Mouse (Mus musculus): Measurements from ENCODE around the gene Vamp9.

The Vamp9 gene

GRCm38 (mm10) chr5:99906181-99906956 lies at the start of gene Vamp9:
Gene Vamp9, plus strand, starts transcription at chr5:99906254.
- DNase-seq (ENCODE audit: low read depth, low spot score), result no peak

DNA sequence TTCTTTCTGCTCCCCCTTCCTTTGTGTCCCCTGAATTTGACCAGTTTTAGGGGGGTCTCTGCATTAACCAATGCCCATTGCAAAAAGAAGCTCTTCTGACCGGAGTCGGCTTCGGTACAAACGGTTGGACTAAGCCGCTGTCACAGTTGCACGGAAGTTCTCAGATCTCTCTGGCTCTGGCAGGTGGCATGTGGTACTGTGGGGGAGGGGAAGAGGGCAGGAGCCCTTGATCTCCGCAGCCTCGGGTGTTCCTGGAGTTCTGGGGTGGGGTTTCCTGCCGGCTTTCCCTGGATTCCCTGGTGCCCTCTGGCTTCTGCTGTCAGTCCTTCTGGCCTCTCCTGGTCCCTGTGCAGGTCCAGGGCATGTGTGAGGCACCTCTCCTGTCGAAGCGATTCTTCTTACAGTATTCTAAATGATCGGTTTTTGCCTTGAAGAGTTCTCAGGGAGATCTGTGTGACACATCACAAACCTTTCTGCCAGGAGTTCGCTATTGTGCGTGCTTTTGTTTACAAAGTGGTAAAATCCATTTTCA lies 48.9 kb upstream of the Vamp9 start:
- DNase-seq (ENCODE audit: low read depth, low spot score), result no peak

DNA sequence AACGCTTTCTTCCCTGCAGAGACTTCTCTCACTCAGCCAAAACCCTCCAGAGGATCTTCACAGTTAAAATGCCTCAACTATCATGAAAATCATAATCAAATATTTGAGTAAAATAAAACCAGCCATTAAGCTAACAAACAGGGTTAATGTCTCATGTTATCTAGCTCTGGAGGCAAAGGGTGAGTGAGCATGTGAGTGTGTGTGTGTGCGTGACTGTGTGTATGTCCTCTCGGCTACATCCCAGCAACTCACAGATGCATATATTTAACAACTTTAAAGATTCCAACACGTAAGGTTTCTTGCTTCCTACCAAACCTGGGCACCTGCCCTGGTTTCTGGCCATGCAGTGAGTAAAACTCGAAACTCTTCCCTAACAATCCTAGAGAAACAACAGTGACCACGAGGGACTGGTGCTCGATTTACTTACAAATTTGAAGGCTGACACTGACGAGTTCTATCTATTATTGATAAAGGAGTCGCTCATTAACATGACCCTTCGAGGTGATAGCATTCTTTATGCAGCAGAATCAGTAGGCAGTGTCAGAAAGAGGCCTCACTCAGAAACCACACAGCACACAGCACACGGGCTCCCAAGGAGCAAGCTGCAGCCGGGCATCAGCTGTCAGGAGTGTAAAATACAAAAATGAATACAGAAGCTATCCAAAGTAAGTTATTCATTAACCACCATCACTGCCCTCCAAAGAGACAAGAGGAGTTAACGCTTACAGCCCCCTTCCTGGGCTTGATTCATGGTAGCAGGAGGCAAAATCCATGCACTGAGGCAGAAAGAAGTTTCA lies 46.2 kb upstream of the Vamp9 start:
- DNase-seq (ENCODE audit: low read depth, low spot score), result no peak

GRCm38 (mm10) chr5:99861816-99862215 lies 44.2 kb upstream of the Vamp9 start:
- no peak for DNase-seq (ENCODE audit: low read depth, low spot score)

- DNase-seq (ENCODE audit: low read depth, low spot score), result no peak
Measured at GRCm38 (mm10) chr5:99863656-99864380, 42.2 kb upstream of the Vamp9 start.

DNA sequence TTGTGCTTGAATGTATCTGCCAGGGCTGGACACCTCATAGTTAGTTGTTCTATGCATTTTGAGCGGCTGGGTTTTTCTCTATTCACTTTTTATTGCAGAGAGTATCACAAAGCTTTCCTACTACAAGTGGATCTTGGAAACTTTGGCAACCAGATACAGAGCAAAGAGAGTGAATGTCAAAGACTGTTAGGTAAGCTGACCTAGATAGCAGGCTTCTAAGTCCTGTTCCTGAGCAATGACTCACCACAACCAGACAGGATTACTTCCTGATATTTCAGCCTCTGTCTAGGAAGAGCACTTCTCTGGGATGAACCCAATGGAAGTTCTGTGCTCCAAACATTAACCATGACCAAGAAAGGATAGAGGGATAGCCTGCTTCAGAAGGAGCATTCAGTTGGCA lies 40.3 kb upstream of the Vamp9 start:
- DNase-seq (ENCODE audit: low read depth, low spot score), result no peak

DNA sequence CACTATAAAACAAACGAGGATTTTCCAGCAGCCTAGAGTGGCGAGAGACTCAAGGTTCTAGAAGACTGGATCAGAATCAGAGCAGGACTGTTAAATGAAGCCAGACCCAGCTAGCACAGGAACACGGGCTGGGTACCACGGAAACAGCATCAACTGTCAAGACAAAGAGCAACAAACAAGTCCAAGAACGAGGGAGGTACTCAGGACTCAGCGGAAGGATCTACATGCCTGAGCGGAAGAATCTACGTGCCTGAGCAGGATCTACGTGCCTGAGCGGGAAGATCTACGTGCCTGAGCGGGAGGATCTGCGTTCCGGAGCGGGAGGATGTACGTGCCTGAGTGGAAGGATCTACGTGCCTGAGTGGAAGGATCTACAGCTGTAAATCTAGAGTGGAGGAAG lies 37.8 kb upstream of the Vamp9 start:
- DNase-seq (ENCODE audit: low read depth, low spot score), result no peak

DNA sequence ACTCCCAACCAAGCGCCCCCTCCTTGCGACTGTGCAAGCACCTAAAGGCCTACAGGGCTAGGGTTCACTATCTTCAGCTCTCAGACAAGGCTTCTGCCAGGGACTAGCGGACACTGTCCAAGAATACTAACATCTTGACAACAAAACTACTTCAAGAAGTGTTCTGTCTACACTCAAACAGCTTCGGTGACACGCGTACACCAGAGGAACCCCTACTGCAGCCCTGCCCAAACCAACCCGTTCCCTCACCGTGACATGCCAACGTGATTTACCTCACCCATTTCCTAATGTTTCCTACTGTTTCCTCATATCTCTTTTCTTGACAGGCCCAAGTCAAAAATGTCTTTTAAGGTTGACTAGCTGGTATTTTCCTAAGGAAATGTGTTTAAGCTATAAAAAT lies 37.1 kb upstream of the Vamp9 start:
- no peak for DNase-seq (ENCODE audit: low read depth, low spot score)

- DNase-seq (ENCODE audit: low read depth, low spot score), result no peak
Measured at GRCm38 (mm10) chr5:99877565-99877964, 28.5 kb upstream of the Vamp9 start.

DNA sequence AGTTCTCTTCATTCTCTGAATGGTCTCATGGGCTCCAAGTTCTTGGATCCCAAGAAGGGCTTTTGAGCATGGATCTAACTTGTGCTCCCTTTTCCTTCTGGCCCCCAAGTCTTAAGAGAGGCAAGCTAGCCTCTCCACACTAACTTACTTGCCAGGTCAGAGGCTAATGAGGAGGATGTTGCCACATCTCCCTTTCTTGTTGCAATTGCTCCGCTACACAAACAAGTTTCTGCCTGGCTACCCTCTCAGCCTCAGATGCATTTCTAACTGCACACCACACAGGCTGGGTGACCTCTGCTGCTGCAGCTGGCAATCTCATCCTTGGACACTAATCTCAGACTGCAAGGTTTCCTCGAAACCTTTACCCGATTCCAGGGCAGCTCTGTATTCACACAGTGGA lies 23.6 kb upstream of the Vamp9 start:
- no peak for DNase-seq (ENCODE audit: low read depth, low spot score)

GRCm38 (mm10) chr5:99884035-99884434 lies 22.0 kb upstream of the Vamp9 start:
- no peak for DNase-seq (ENCODE audit: low read depth, low spot score)

GRCm38 (mm10) chr5:99887133-99887532 lies 18.9 kb upstream of the Vamp9 start:
- DNase-seq (ENCODE audit: low read depth, low spot score), result no peak

- no peak for DNase-seq (ENCODE audit: low read depth, low spot score)
Measured at GRCm38 (mm10) chr5:99891516-99892441, 14.3 kb upstream of the Vamp9 start.

- peak; percentile 5 for DNase-seq (ENCODE audit: low read depth, low spot score)
Measured at GRCm38 (mm10) chr5:99900041-99900440, 6.0 kb upstream of the Vamp9 start.

DNA sequence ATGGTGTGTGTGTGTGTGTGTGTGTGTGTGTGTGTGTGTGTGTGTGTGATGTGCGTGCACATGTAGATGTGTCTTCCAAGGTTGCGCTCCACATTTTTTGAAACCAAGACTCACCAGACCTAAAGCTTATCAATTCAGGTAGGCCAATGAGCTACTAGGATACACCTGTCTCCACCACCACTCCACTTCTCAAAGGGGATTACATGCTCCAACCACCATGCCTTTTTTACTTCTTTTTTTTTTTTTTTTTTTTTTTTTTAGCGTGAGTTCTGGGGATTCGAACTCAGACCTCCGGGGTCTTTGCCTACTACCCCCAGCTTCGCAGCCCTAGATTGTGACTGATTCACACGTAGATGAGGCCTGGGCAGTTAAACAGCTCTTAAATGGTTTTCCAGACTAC lies 323 bp upstream of the Vamp9 start:
- DNase-seq (ENCODE audit: low read depth, low spot score), result no peak

DNA sequence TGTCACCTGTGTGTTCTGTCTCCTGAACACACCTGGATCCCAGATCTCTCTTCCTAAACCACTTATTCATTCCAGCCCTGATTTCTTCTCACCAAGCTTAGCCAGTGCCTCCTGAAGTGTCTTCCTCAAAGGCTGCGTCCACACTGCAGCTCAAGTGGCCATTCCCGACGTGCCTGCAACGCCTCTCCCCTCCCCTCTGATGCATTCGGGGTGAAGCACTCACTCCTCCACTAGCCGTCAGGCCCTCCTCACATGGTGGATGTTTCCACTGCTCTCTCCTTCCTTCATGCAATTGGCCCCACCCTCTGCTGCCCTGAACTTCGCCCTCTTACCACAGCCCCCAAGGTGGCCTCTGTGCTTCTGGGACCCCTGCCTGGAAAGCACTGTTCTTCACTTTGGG lies 9.4 kb downstream of the Vamp9 start:
- DNase-seq (ENCODE audit: low read depth, low spot score), result no peak

GRCm38 (mm10) chr5:99922033-99922432 lies 16.0 kb downstream of the Vamp9 start:
- DNase-seq (ENCODE audit: low read depth, low spot score), result no peak

- DNase-seq (ENCODE audit: low read depth, low spot score), result peak; percentile 62
Measured at GRCm38 (mm10) chr5:99927951-99928350, 21.9 kb downstream of the Vamp9 start.

GRCm38 (mm10) chr5:99931910-99932309 lies 25.9 kb downstream of the Vamp9 start:
- DNase-seq (ENCODE audit: low read depth, low spot score), result no peak

- no peak for DNase-seq (ENCODE audit: low read depth, low spot score)
Measured at GRCm38 (mm10) chr5:99939440-99939839, 33.4 kb downstream of the Vamp9 start.

- DNase-seq (ENCODE audit: low read depth, low spot score), result no peak
Measured at GRCm38 (mm10) chr5:99941273-99941672, 35.2 kb downstream of the Vamp9 start.
